Comparison of ENCODE assay signal across 8 mouse cellular contexts in genomic region chr17:56219805-56220204, GRCm38 (mm10). TPM values are rescaled to one million over a fixed set of nuclear protein-coding genes. Genes with fewer than 3 reads are reported as not detected.
DNase-seq lines count a peak whose midpoint lies in the region; ATAC-seq and TF ChIP-seq lines count a peak whose summit lies in the region.

No protein-coding gene starts in this region.

- peak overlapping the region; percentile 95 for H3K27ac ChIP-seq in heart, adult 2 months
- peak overlapping the region; percentile 40; the same call in 1 of the 2 replicates for H3K27ac ChIP-seq in stomach, postnatal 0 days (replicated peaks)

- H3K4me1 ChIP-seq in heart, adult 2 months (ENCODE audit: control insufficient read depth, insufficient read depth, low read length), result peaks cover 7% of the 10 kb centered on the region
- H3K4me1 ChIP-seq in stomach, postnatal 0 days (replicated peaks; ENCODE audit: control insufficient read depth, insufficient read depth), result peaks cover 8% of the 10 kb centered on the region; the same call in 1 of the 2 replicates

- peaks cover 3% of the 10 kb centered on the region for H3K79me2 ChIP-seq in heart, adult 2 months (replicated peaks; ENCODE audit: control insufficient read depth, insufficient read depth, low read length)

- 12% methylated on average over 3 of the region's 3 CpGs for WGBS in heart, adult 2 months
- 32% methylated on average over 3 of the region's 3 CpGs for WGBS in stomach, postnatal 0 days

- no peak for ATAC-seq in stomach, postnatal 0 days (ENCODE audit: low FRiP score, low TSS enrichment)
- ATAC-seq in erythroblast, adult 5-6 weeks (replicated peaks; ENCODE audit: low FRiP score, poor library complexity, severe bottlenecking), result no peak

- peak; percentile 36; the same call in 1 of the 2 replicates for TF ChIP-seq POLR2A in heart, adult 2 months (IDR thresholded peaks at IDR 0.05; ENCODE audit: insufficient read depth, low read depth, low read length)

- H3K27me3 ChIP-seq in heart, adult 2 months (ENCODE audit: control insufficient read depth, insufficient read depth, low read length), result no peaks in the 10 kb centered on the region
- H3K27me3 ChIP-seq in stomach, postnatal 0 days (ENCODE audit: control insufficient read depth, insufficient read depth, low read length), result no peaks in the 10 kb centered on the region

- no peak overlapping the region for H3K4me2 ChIP-seq in stomach, postnatal 0 days (replicated peaks; ENCODE audit: low read depth)

- H3K9me3 ChIP-seq in stomach, postnatal 0 days (ENCODE audit: control insufficient read depth, low read length), result no peaks in the 10 kb centered on the region

- no peak for TF ChIP-seq CTCF in heart, adult 2 months (IDR thresholded peaks at IDR 0.05)
- TF ChIP-seq CTCF in stomach, postnatal 0 days (IDR thresholded peaks at IDR 0.05; ENCODE audit: low read depth), result no peak

- DNase-seq in urinary bladder, postnatal 14 days (ENCODE audit: low spot score), result peak; percentile 55
- DNase-seq in urinary bladder, postnatal 4 days (ENCODE audit: low spot score in 2 of 2), result no peak
- DNase-seq in heart, adult 2 months, result peak; percentile 77 to 85
- peak; percentile 61 to 80 for DNase-seq in kidney, postnatal 36 days
- DNase-seq in stomach, postnatal 0 days (ENCODE audit: low spot score), result no peak
- no peak for DNase-seq in layer of hippocampus, postnatal 10 days (ENCODE audit: low spot score in 2 of 2)
- no peak for DNase-seq in cerebellum, postnatal 36 days

- peak overlapping the region; percentile 71; the same call in 1 of the 2 replicates for H3K4me3 ChIP-seq in heart, adult 2 months
- no peak overlapping the region for H3K4me3 ChIP-seq in stomach, postnatal 0 days (ENCODE audit: low read depth, low read length)

- no peaks in the 10 kb centered on the region for H3K36me3 ChIP-seq in heart, adult 2 months (ENCODE audit: control insufficient read depth, insufficient read depth, low read length)
- no peaks in the 10 kb centered on the region for H3K36me3 ChIP-seq in stomach, postnatal 0 days (ENCODE audit: control insufficient read depth, insufficient read depth, low read length)

- no peak overlapping the region for H3K9ac ChIP-seq in heart, adult 2 months (ENCODE audit: low read depth, low read length)
- H3K9ac ChIP-seq in stomach, postnatal 0 days (ENCODE audit: low read length), result no peak overlapping the region

- 0 out of 2 replicates have a peak, but pooled peaks have one; percentile 41 for TF ChIP-seq EP300 in heart, adult 2 months (IDR thresholded peaks at IDR 0.05; ENCODE audit: insufficient read depth, low read depth, low read length)
- no peak for TF ChIP-seq EP300 in stomach, postnatal 0 days (optimal IDR thresholded peaks at IDR 0.05)

- intact Hi-C loops in heart, adult 2 months (cut with DNase I), result loop anchor here (2.0 kb wide), 1 partner anchor 35 kb away; no protein-coding TSS in a partner anchor

RNA-seq across cellular contexts. Expression of gene Dpp9, which starts 1.1 kb away (rescaled TPM):
- total RNA-seq in heart, adult 2 months (2021), result 10 to 100 TPM; 40.4 to 41.4 TPM
- 38.6 and 43.4 TPM in 2 replicates for polyA plus RNA-seq in heart, adult 2 months (2012; rRNA removed)
- 13.8 and 14.0 TPM in 2 replicates for polyA plus RNA-seq in stomach, postnatal 0 days (2015; fragmentation: Nextera tagmentation; extraction: Ambion mirVana)
- total RNA-seq in erythroblast, adult 5-6 weeks (2015; ENCODE audit: low replicate concordance), result 9.8 and 11.5 TPM in 2 replicates
- total RNA-seq in erythroblast, adult 5-6 weeks (2017; ENCODE audit: low replicate concordance), result 5.2 TPM in 2 replicates
- 10 to 100 TPM; 44.5 to 45.6 TPM for total RNA-seq in layer of hippocampus, postnatal 10 days (2021)

RNA-seq across cellular contexts. Expression of gene Mydgf, which starts 36.1 kb away (rescaled TPM):
- 10 to 100 TPM; 25.4 to 28.3 TPM for total RNA-seq in heart, adult 2 months (2021)
- polyA plus RNA-seq in heart, adult 2 months (2012; rRNA removed), result 26.0 and 29.1 TPM in 2 replicates
- 77.0 and 83.0 TPM in 2 replicates for polyA plus RNA-seq in stomach, postnatal 0 days (2015; fragmentation: Nextera tagmentation; extraction: Ambion mirVana)
- total RNA-seq in erythroblast, adult 5-6 weeks (2015; ENCODE audit: low replicate concordance), result 7.9 and 20.5 TPM in 2 replicates
- 12.0 and 14.9 TPM in 2 replicates for total RNA-seq in erythroblast, adult 5-6 weeks (2017; ENCODE audit: low replicate concordance)
- total RNA-seq in layer of hippocampus, postnatal 10 days (2021), result 10 to 100 TPM; 48.3 to 53.7 TPM

RNA-seq across cellular contexts. Expression of gene Fem1a, which starts 36.8 kb away (rescaled TPM):
- total RNA-seq in heart, adult 2 months (2021), result 100 to 1,000 TPM; 108 to 124 TPM
- 81.5 and 104 TPM in 2 replicates for polyA plus RNA-seq in heart, adult 2 months (2012; rRNA removed)
- polyA plus RNA-seq in stomach, postnatal 0 days (2015; fragmentation: Nextera tagmentation; extraction: Ambion mirVana), result 9.6 and 10.0 TPM in 2 replicates
- 2.7 TPM in 2 replicates for total RNA-seq in erythroblast, adult 5-6 weeks (2015; ENCODE audit: low replicate concordance)
- 4.9 and 5.3 TPM in 2 replicates for total RNA-seq in erythroblast, adult 5-6 weeks (2017; ENCODE audit: low replicate concordance)
- total RNA-seq in layer of hippocampus, postnatal 10 days (2021), result 10 to 100 TPM; 45.3 to 46.5 TPM

RNA-seq across cellular contexts. Expression of gene Ticam1, which starts 56.8 kb away (rescaled TPM):
- 1 to 10 TPM; 8.0 TPM for total RNA-seq in heart, adult 2 months (2021)
- polyA plus RNA-seq in heart, adult 2 months (2012; rRNA removed), result 16.8 and 18.0 TPM in 2 replicates
- polyA plus RNA-seq in stomach, postnatal 0 days (2015; fragmentation: Nextera tagmentation; extraction: Ambion mirVana), result 4.6 and 6.4 TPM in 2 replicates
- total RNA-seq in erythroblast, adult 5-6 weeks (2015; ENCODE audit: low replicate concordance), result 2.5 and 5.0 TPM in 2 replicates
- total RNA-seq in erythroblast, adult 5-6 weeks (2017; ENCODE audit: low replicate concordance), result 1.3 and 2.8 TPM in 2 replicates
- 1 to 10 TPM; 5.2 to 5.9 TPM for total RNA-seq in layer of hippocampus, postnatal 10 days (2021)

RNA-seq across cellular contexts. Expression of gene Tnfaip8l1, which starts 57.5 kb away (rescaled TPM):
- 1 to 10 TPM; 1.1 to 1.7 TPM for total RNA-seq in heart, adult 2 months (2021)
- polyA plus RNA-seq in heart, adult 2 months (2012; rRNA removed), result 3.6 and 4.5 TPM in 2 replicates
- polyA plus RNA-seq in stomach, postnatal 0 days (2015; fragmentation: Nextera tagmentation; extraction: Ambion mirVana), result 4.4 and 5.2 TPM in 2 replicates
- total RNA-seq in erythroblast, adult 5-6 weeks (2015; ENCODE audit: low replicate concordance), result 0.38 and 0.84 TPM in 2 replicates
- 0.28 TPM in 1 of 2 replicates, not detected in the other for total RNA-seq in erythroblast, adult 5-6 weeks (2017; ENCODE audit: low replicate concordance)
- total RNA-seq in layer of hippocampus, postnatal 10 days (2021), result 1 to 10 TPM; 7.0 to 7.2 TPM

Comparison
In these comparisons a context has a peak if more than half of its experiments do, and no peak if none do; other contexts are left out.
1. DNase-seq: peak in urinary bladder, postnatal 14 days (single experiment), heart, adult 2 months (2 of 2) and kidney, postnatal 36 days (2 of 2); none in urinary bladder, postnatal 4 days (0 of 2), stomach, postnatal 0 days (single experiment), layer of hippocampus, postnatal 10 days (0 of 2) and cerebellum, postnatal 36 days (0 of 2).
2. RNA of gene Fem1a, which starts 36.8 kb away (total RNA-seq): 108 to 124 TPM in heart, adult 2 months and 45.3 to 46.5 TPM in layer of hippocampus, postnatal 10 days; 2.7 to 5.3 TPM in erythroblast, adult 5-6 weeks; every median in the first group is over 4 times any median in the second.